Mouse (Mus musculus) neural tube, embryonic 13.5 days (tissue): ENCODE data around the gene Vwa5b2. TPM values are rescaled to one million over a fixed set of nuclear protein-coding genes. Genes with fewer than 3 reads are reported as not detected.
A peak's percentile ranks its signal among the peaks of the same experiment; 100 is the strongest.

Experiments
- ATAC-seq: fragments of 200-750 bp; cut with Nextera tagmentation; 2 replicates; pipeline ENCODE4 v1.8.0; 2017; ENCODE audit warnings: low read depth, mild to moderate bottlenecking, moderate TSS enrichment, moderate library complexity
- H3K27ac ChIP-seq: fragments of 300-500 bp; sonication (generic); replicated peaks from 2 replicates; pipeline ENCODE4 v1.5.1; 2015; ENCODE audit warnings: moderate library complexity, mild to moderate bottlenecking, inconsistent platforms
- H3K27me3 ChIP-seq: fragments of 300-500 bp; sonication (generic); 2 replicates; pipeline ENCODE4 v1.6.1; 2015; ENCODE audit warnings: mild to moderate bottlenecking, inconsistent platforms
- H3K36me3 ChIP-seq: fragments of 300-500 bp; sonication (generic); 2 replicates; pipeline ENCODE4 v1.6.1; 2015; ENCODE audit warnings: mild to moderate bottlenecking, inconsistent platforms
- H3K4me1 ChIP-seq: fragments of 300-500 bp; sonication (generic); replicated peaks from 2 replicates; pipeline ENCODE4 v1.6.1; 2015; ENCODE audit warnings: inconsistent platforms
- H3K4me2 ChIP-seq: fragments of 300-500 bp; sonication (generic); 2 replicates; pipeline ENCODE4 v1.6.1; 2015; ENCODE audit warnings: inconsistent platforms, mild to moderate bottlenecking, moderate library complexity
- H3K4me3 ChIP-seq: fragments of 300-500 bp; sonication (generic); 2 replicates; pipeline ENCODE4 v1.5.1; 2015; ENCODE audit warnings: mild to moderate bottlenecking, inconsistent platforms
- H3K9ac ChIP-seq: fragments of 300-500 bp; sonication (generic); 2 replicates; pipeline ENCODE4 v1.6.1; 2015; ENCODE audit warnings: moderate library complexity, mild to moderate bottlenecking, inconsistent platforms
- H3K9me3 ChIP-seq: fragments of 300-500 bp; sonication (generic); 2 replicates; pipeline ENCODE4 v1.6.1; 2016; ENCODE audit warnings: inconsistent platforms
- WGBS: fragments of 180-500 bp; shearing (Covaris S2); methylation state at CpG from one replicate; pipeline ENCODE4 v1.1.7; 2015; 5-methylcytosine and 5-hydroxymethylcytosine counted together
- polyA plus RNA-seq: library from polyadenylated mRNA; unstranded; fragments of >200 nt; fragmentation: Nextera tagmentation; extraction: Ambion mirVana; gene quantifications from 2 replicates; pipeline ENCODE4 v1.2.1, GENCODE M21; 2015

Gene Vwa5b2
- polyA plus RNA-seq, 1 experiment from 2014 or later: 27.0 TPM

- Histone ChIP-seq H3K4me2 (peak overlapping the region; percentile 95), H3K36me3 (peaks cover 19% of the 10 kb centered on the region), H3K27me3 (no peaks in the 10 kb centered on the region), H3K4me1 (peaks cover 41% of the 10 kb centered on the region), H3K27ac (peak overlapping the region; percentile 97), H3K4me3 (peak overlapping the region; percentile 85), H3K9ac (peak overlapping the region; percentile 91), H3K9me3 (no peaks in the 10 kb centered on the region)
- 2% methylated on average over 61 of the region's 83 CpGs for WGBS
- peak; percentile 32 for ATAC-seq
These were observed 30.5 kb downstream of the Vwa5b2 start for GRCm38 (mm10) chr16:20619541-20620398.

- H3K4me1 ChIP-seq: peaks cover 41% of the 10 kb centered on the region
- peak overlapping the region; percentile 91 for H3K9ac ChIP-seq
- peak; percentile 20 for ATAC-seq
- WGBS: 0% methylated on average over 9 of the region's 9 CpGs
- H3K27ac ChIP-seq: peak overlapping the region; percentile 97
- H3K4me3 ChIP-seq: peak overlapping the region; percentile 85
- peak overlapping the region; percentile 95 for H3K4me2 ChIP-seq
- no peaks in the 10 kb centered on the region for H3K27me3 ChIP-seq
- peaks cover 18% of the 10 kb centered on the region for H3K36me3 ChIP-seq
- H3K9me3 ChIP-seq: no peaks in the 10 kb centered on the region
These were observed 31.1 kb downstream of the Vwa5b2 start for GRCm38 (mm10) chr16:20620399-20620735.

- H3K4me2 ChIP-seq: peak overlapping the region; percentile 95
- peaks cover 41% of the 10 kb centered on the region for H3K4me1 ChIP-seq
- no peaks in the 10 kb centered on the region for H3K27me3 ChIP-seq
- WGBS: 0% methylated on average over 32 of the region's 32 CpGs
- peak overlapping the region; percentile 91 for H3K9ac ChIP-seq
- H3K36me3 ChIP-seq: peaks cover 14% of the 10 kb centered on the region
- no peaks in the 10 kb centered on the region for H3K9me3 ChIP-seq
- H3K4me3 ChIP-seq: peak overlapping the region; percentile 85
- peak overlapping the region; percentile 97 for H3K27ac ChIP-seq
- ATAC-seq: peak; percentile 4
These were observed 31.5 kb downstream of the Vwa5b2 start for GRCm38 (mm10) chr16:20620751-20621190.

DNA sequence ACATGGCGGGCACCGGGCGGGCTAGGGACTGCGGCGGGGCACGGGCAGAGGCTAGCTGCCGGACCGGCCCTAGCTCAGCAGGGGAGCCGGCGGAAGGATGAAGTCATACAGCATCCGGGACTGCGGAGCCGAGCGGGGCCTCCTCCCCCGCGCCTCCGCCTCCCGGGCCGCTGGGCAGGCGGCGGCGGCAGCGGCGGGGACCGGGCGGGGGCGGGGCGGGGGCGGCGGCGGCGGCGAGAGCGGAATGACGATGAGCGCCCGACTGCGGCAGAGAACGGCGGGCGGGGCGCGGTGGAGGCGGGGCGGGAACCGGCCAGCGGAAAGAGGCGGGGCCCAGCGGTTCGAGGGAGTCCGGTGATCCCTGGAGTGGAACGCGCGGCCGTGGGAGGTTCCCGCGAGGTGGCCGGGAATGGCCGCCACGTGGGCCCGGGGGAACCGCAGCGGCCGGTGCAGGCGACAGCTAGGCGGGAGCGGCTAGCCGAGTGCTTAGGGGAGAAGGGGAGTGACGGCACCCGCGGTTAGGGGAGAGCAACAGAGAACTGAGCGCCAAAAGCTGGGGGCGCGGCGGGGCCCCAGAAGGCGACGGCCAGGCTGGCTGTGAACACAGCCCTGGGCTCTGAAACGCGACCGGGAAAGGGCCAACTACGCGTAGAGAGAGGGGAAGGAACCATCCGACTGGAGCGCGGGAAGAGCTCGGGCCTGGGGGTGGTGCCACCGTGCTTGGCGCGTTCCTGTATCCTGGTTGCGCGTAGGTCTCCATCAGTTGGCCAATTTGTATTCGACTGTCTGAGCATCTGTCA, 32.1 kb downstream of the Vwa5b2 start, which contains the start of gene Camk2n2:
Camk2n2 (minus strand) TSS at position 97 of the 800 bp plus-strand sequence.
- Histone ChIP-seq H3K4me1 (peaks cover 41% of the 10 kb centered on the region), H3K9ac (peak within 1 kb of the TSS; percentile 91), H3K27ac (peak within 1 kb of the TSS; percentile 97), H3K4me3 (peak within 1 kb of the TSS; percentile 85), H3K27me3 (no peaks in the 10 kb centered on the region), H3K4me2 (peak within 1 kb of the TSS; percentile 95), H3K9me3 (no peaks in the 10 kb centered on the region), H3K36me3 (peaks cover 11% of the 10 kb centered on the region)
- peak; percentile 55 for ATAC-seq
- under 1% methylated on average over 74 of the region's 92 CpGs for WGBS

GRCm38 (mm10) chr16:20621991-20622685, 32.9 kb downstream of the Vwa5b2 start:
- Histone ChIP-seq H3K27me3 (no peaks in the 10 kb centered on the region), H3K4me2 (peak overlapping the region; percentile 95), H3K9ac (peak overlapping the region; percentile 91), H3K4me1 (peaks cover 41% of the 10 kb centered on the region), H3K9me3 (no peaks in the 10 kb centered on the region), H3K36me3 (peaks cover 11% of the 10 kb centered on the region), H3K27ac (peak overlapping the region; percentile 97), H3K4me3 (peak overlapping the region; percentile 85)
- peak; percentile 60 for ATAC-seq
- WGBS: 0% methylated on average over 37 of the region's 37 CpGs

DNA sequence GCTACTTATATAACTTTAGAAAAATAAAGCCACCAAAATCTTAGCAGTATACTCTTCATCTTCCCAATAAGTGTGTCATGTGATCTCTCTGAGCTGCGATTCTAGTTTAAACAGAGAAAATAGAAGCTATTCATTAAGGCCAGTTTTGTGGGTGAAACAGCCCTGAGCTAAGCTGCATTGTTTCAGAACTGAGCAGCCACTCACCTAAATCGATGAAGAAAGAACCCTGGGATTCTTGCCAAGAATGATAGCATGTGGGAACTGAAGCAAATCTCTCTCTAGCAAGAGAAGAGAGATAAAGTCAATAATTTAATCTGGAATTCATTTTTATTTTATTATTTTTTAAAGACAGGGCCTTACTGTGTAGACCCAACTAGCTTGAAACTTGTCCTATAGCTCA, 33.9 kb downstream of the Vwa5b2 start:
- Histone ChIP-seq H3K27me3 (no peaks in the 10 kb centered on the region), H3K9me3 (no peaks in the 10 kb centered on the region), H3K4me2 (peak overlapping the region; percentile 95; the same call in 1 of the 2 replicates), H3K9ac (no peak overlapping the region), H3K27ac (no peak overlapping the region; the same call in 1 of the 2 replicates), H3K4me1 (peaks cover 41% of the 10 kb centered on the region), H3K4me3 (peak overlapping the region; percentile 85; the same call in 1 of the 2 replicates), H3K36me3 (0 out of 2 replicates have a peak, but pooled peaks cover under 1% of the 10 kb centered on the region)
- 44% methylated on average over 2 of the region's 2 CpGs for WGBS
- no peak for ATAC-seq

DNA sequence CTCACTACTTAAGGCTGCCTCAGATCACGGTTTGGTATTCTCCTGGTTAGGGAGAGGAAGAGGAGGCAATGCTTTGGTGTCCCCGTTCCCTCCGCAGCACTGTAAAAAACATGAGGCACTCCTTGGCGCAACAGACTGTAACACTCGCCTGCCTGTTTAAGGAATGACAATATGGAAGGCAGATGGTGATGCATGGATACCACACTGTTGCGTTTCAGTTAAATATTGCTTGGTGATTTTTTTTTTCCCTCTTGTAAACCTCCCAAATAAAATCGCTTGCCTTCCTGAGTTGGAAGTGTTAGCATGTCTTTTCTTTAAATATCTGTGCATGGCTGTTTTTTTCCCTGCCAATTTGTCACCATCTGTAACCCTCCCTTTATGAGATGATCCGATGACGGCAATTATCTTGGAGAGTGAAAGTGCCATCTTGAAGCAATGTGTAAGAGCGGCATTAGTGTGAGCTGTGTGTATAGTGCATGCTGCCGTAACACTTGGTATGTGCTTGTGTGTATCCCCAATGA, 39.7 kb downstream of the Vwa5b2 start:
- 0 out of 2 replicates have a peak, but pooled peaks have one; percentile 45 for ATAC-seq
- 40% methylated on average over 11 of the region's 11 CpGs for WGBS
- Histone ChIP-seq H3K27ac (no peak overlapping the region), H3K36me3 (no peaks in the 10 kb centered on the region), H3K9ac (no peak overlapping the region), H3K27me3 (peaks cover 6% of the 10 kb centered on the region; the same call in 1 of the 2 replicates), H3K4me2 (peak overlapping the region; percentile 92), H3K4me3 (peak overlapping the region; percentile 64), H3K4me1 (peaks cover 21% of the 10 kb centered on the region), H3K9me3 (no peaks in the 10 kb centered on the region)

- 8% methylated on average over 47 of the region's 54 CpGs for whole genome bisulfite sequencing
- no peaks in the 10 kb centered on the region for H3K36me3 ChIP-seq
- peak within 1 kb of the TSS; percentile 64 for H3K4me3 ChIP-seq
- peak within 1 kb of the TSS; percentile 72 for H3K27ac ChIP-seq
- peaks cover 21% of the 10 kb centered on the region for H3K4me1 ChIP-seq
- peak within 1 kb of the TSS; percentile 87 for H3K9ac ChIP-seq
- ATAC-seq: peak; percentile 73
- peak within 1 kb of the TSS; percentile 92 for H3K4me2 ChIP-seq
- no peaks in the 10 kb centered on the region for H3K9me3 ChIP-seq
- H3K27me3 ChIP-seq: peaks cover 6% of the 10 kb centered on the region; the same call in 1 of the 2 replicates
These were observed 40.7 kb downstream of the Vwa5b2 start, which contains the start of gene Ece2 for GRCm38 (mm10) chr16:20629731-20630634. TSS of gene Ece2 (plus strand) at chr16:20629828.

GRCm38 (mm10) chr16:20637410-20637809, 48.1 kb downstream of the Vwa5b2 start:
- 82% methylated on average over 8 of the region's 8 CpGs for whole genome bisulfite sequencing
- Histone ChIP-seq H3K9me3 (no peaks in the 10 kb centered on the region), H3K9ac (0 out of 2 replicates have a peak overlapping the region, but pooled peaks have one; percentile 17), H3K4me3 (no peak overlapping the region), H3K36me3 (no peaks in the 10 kb centered on the region), H3K4me2 (no peak overlapping the region), H3K4me1 (0 out of 2 replicates have a peak, but pooled peaks cover 9% of the 10 kb centered on the region), H3K27ac (no peak overlapping the region), H3K27me3 (no peaks in the 10 kb centered on the region)
- ATAC-seq: no peak

DNA sequence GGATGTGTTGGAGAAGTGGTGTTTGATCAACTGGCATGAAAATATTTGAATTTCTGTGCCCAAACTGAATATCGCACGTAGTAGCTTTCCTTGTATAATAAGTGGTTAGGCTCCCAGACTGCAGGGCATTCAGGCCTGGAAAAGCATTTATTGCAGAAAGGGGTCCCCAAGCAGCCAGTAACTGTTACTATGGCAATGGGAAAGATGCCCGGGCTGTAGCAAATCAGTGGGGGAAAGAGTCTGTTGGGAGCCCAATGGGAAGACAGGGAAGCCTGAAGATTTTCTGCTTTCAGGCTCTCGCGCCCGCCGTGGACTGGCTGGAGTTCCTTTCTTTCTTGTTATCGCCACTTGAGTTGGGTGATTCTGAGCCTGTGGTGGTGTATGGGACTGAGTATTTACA, 49.1 kb downstream of the Vwa5b2 start:
- H3K4me1 ChIP-seq: 0 out of 2 replicates have a peak, but pooled peaks cover 9% of the 10 kb centered on the region
- H3K27me3 ChIP-seq: no peaks in the 10 kb centered on the region
- H3K9ac ChIP-seq: no peak overlapping the region
- H3K4me2 ChIP-seq: no peak overlapping the region; the same call in 1 of the 2 replicates
- H3K9me3 ChIP-seq: no peaks in the 10 kb centered on the region
- H3K36me3 ChIP-seq: no peaks in the 10 kb centered on the region
- peak; percentile 70 for ATAC-seq
- no peak overlapping the region; the same call in none of the 2 replicates for H3K27ac ChIP-seq
- no peak overlapping the region for H3K4me3 ChIP-seq
- 69% methylated on average over 8 of the region's 8 CpGs for WGBS
